Mouse (Mus musculus) kidney, adult 2 months (tissue): Measurements from ENCODE around the gene Hs3st6. TPM values are rescaled to one million over a fixed set of nuclear protein-coding genes. Genes with fewer than 3 reads are reported as not detected.

Source experiments
- DNase-seq: peaks from one replicate; pipeline ENCODE4 v3.0.0; 2021
- H3K27ac ChIP-seq: fragments of 200-500 bp; 2 replicates; pipeline ENCODE4 v1.5.1; 2012; ENCODE audit warnings: low read depth, low read length, control low read depth, inconsistent platforms; ENCODE audit not compliant: insufficient read depth
- H3K27me3 ChIP-seq: fragments of 200-500 bp; replicated peaks from 2 replicates; pipeline ENCODE4 v1.6.1; 2012; ENCODE audit warnings: mild to moderate bottlenecking, moderate library complexity, low read length, inconsistent platforms; ENCODE audit not compliant: control insufficient read depth, insufficient read depth
- H3K36me3 ChIP-seq: fragments of 200-500 bp; 2 replicates; pipeline ENCODE4 v1.6.1; 2012; ENCODE audit warnings: mild to moderate bottlenecking, moderate library complexity, low read length, inconsistent platforms; ENCODE audit not compliant: control insufficient read depth, insufficient read depth
- H3K4me1 ChIP-seq: fragments of 200-500 bp; 2 replicates; pipeline ENCODE4 v1.6.1; 2011; ENCODE audit warnings: low read length; ENCODE audit not compliant: control insufficient read depth, insufficient read depth
- H3K4me3 ChIP-seq: fragments of 200-500 bp; 2 replicates; pipeline ENCODE4 v1.5.1; 2011; ENCODE audit warnings: mild to moderate bottlenecking, low read depth, low read length, control low read depth; ENCODE audit not compliant: insufficient read depth
- CTCF ChIP-seq: fragments of 200-500 bp; conservative IDR thresholded peaks from 2 replicates; pipeline ENCODE4 v1.5.1; 2011; ENCODE audit warnings: low read depth, mild to moderate bottlenecking, control low read depth, low read length, moderate library complexity, mixed read lengths; ENCODE audit not compliant: insufficient read depth, insufficient read length
- POLR2A ChIP-seq: fragments of 200-500 bp; IDR thresholded peaks from one replicate; pipeline ENCODE4 v1.6.1; 2011; ENCODE audit warnings: low read depth, low read length, control low read depth
- WGBS: fragments of 180-500 bp; shearing (Covaris S2); methylation state at CpG from one replicate; pipeline ENCODE4 v1.1.7; 2018; 5-methylcytosine and 5-hydroxymethylcytosine counted together
- polyA plus RNA-seq: library from polyadenylated mRNA; depleted of rRNA; stranded (reverse); fragments of >200 nt; gene quantifications from 2 replicates; pipeline ENCODE4 v1.2.3, GENCODE M21; 2012

Hs3st6 gene
- polyA plus RNA-seq, 1 experiment = 7.4 TPM

GRCm38 (mm10) chr17:24773241-24773640, 20.5 kb downstream of the Hs3st6 start:
- no peak for TF ChIP-seq POLR2A
- peak; percentile 16; the same call in 1 of the 2 replicates for TF ChIP-seq CTCF
- Histone ChIP-seq H3K4me1 (no peaks in the 10 kb centered on the region; the same call in 1 of the 2 replicates), H3K27me3 (no peaks in the 10 kb centered on the region), H3K27ac (no peak overlapping the region), H3K4me3 (no peak overlapping the region), H3K36me3 (no peaks in the 10 kb centered on the region)
- DNase-seq = no peak
- 84% methylated on average over 5 of the region's 5 CpGs for WGBS

DNA sequence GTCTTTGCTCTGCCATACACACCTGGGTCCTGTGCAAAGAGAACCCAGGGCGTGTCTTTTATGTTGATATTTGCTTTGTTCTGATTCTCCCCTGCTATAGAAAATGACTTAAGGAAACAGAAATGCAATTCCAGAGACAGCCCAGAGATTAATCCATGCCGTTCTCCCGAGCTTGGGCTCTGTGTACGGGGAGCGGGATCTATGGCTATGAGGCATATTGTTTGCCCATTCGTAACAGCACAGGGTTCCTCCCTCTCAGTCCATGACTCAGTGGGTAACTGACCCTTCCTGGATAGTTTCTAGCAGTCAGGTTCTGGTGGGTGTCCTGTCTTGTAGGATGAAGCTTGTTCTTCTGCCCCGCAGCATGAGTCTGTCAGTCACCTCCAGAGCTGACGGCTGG, 22.4 kb downstream of the Hs3st6 start:
- 83% methylated on average over 8 of the region's 8 CpGs for WGBS
- Histone ChIP-seq H3K36me3 (no peaks in the 10 kb centered on the region), H3K4me3 (no peak overlapping the region), H3K27ac (no peak overlapping the region), H3K4me1 (no peaks in the 10 kb centered on the region; the same call in 1 of the 2 replicates), H3K27me3 (no peaks in the 10 kb centered on the region)
- no peak for DNase-seq
- TF ChIP-seq CTCF (no peak), POLR2A (no peak)

GRCm38 (mm10) chr17:24777073-24777472, 24.3 kb downstream of the Hs3st6 start:
- H3K4me3 ChIP-seq = no peak overlapping the region
- TF ChIP-seq POLR2A (no peak), CTCF (no peak)
- no peak for DNase-seq
- H3K27me3 ChIP-seq = no peaks in the 10 kb centered on the region
- no peaks in the 10 kb centered on the region for H3K36me3 ChIP-seq
- WGBS = 68% methylated on average over 2 of the region's 2 CpGs
- H3K4me1 ChIP-seq = no peaks in the 10 kb centered on the region; the same call in 1 of the 2 replicates
- no peak overlapping the region for H3K27ac ChIP-seq

- WGBS = 89% methylated on average over 2 of the region's 2 CpGs
Measured at GRCm38 (mm10) chr17:24780821-24781220, 28.0 kb downstream of the Hs3st6 start.

GRCm38 (mm10) chr17:24792190-24792589, 39.4 kb downstream of the Hs3st6 start:
- Histone ChIP-seq H3K36me3 (no peaks in the 10 kb centered on the region), H3K4me1 (no peaks in the 10 kb centered on the region), H3K4me3 (no peak overlapping the region), H3K27ac (no peak overlapping the region), H3K27me3 (no peaks in the 10 kb centered on the region)
- no peak for DNase-seq
- WGBS = 35% methylated on average over 8 of the region's 8 CpGs
- no peak for TF ChIP-seq POLR2A
- TF ChIP-seq CTCF = no peak

More at GRCm38 (mm10) chr17:24780821-24781220, 28.0 kb downstream of the Hs3st6 start:
- Histone ChIP-seq H3K27me3 (no peaks in the 10 kb centered on the region), H3K27ac (no peak overlapping the region), H3K36me3 (no peaks in the 10 kb centered on the region), H3K4me1 (no peaks in the 10 kb centered on the region), H3K4me3 (no peak overlapping the region)
- DNase-seq = no peak
- TF ChIP-seq POLR2A (no peak), CTCF (no peak)

GRCm38 (mm10) chr17:24794791-24795190, 42.0 kb downstream of the Hs3st6 start:
- WGBS = 41% methylated on average over 12 of the region's 12 CpGs

DNA sequence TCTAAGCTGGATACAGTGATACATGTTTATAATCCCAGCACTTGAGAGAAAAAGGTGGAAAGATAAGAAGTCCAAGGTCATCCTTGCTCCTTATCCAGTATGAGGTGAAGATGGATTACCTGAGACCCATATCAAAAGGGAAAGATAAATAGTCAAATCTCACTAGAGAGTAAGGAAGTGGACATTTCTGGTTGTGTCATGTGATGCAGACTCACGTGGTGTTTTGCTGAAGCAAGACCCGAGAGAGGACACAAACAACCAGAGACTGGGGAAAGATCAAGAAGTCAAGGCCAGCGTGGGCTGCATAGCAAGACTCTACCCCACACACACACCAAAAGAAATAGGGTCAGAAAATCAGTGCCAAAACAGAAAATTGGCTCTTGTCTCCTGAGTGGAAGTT, 44.2 kb downstream of the Hs3st6 start:
- no peak for TF ChIP-seq POLR2A
- no peak for TF ChIP-seq CTCF
- Histone ChIP-seq H3K27me3 (no peaks in the 10 kb centered on the region), H3K4me3 (no peak overlapping the region), H3K27ac (no peak overlapping the region), H3K36me3 (no peaks in the 10 kb centered on the region), H3K4me1 (no peaks in the 10 kb centered on the region)
- WGBS = 53% methylated on average over 3 of the region's 3 CpGs
- DNase-seq = no peak

More at GRCm38 (mm10) chr17:24794791-24795190, 42.0 kb downstream of the Hs3st6 start:
- Histone ChIP-seq H3K27me3 (no peaks in the 10 kb centered on the region), H3K36me3 (no peaks in the 10 kb centered on the region), H3K4me3 (no peak overlapping the region), H3K4me1 (no peaks in the 10 kb centered on the region), H3K27ac (no peak overlapping the region)
- TF ChIP-seq POLR2A (no peak), CTCF (no peak)
- DNase-seq = no peak
